Mouse (Mus musculus): Measurements from ENCODE around the gene Ahnak2.

GRCm38 (mm10) chr12:112744891-112745580 is 57.4 kb downstream of the Ahnak2 start:
- TF ChIP-seq POLR2A (IDR thresholded peaks at IDR 0.05; ENCODE audit: insufficient read length, low read depth) (no peak), REST (IDR thresholded peaks at IDR 0.05; ENCODE audit: insufficient read depth, insufficient read length) (no peak), E2F4 (IDR thresholded peaks at IDR 0.05; ENCODE audit: insufficient read depth) (no peak), USF1 (IDR thresholded peaks at IDR 0.05; ENCODE audit: low read depth) (no peak), TCF12 (IDR thresholded peaks at IDR 0.05; ENCODE audit: insufficient read depth, poor library complexity, severe bottlenecking) (no peak), POLR2AphosphoS2 (IDR thresholded peaks at IDR 0.05; ENCODE audit: insufficient read length, low read depth) (no peak)
